Mouse (Mus musculus) frontal cortex, postnatal 36 days (tissue): ENCODE data around the gene Dock8.

ENCODE experiments used
- DNase-seq, 2 experiments: peaks; one replicate each; pipeline ENCODE4 v3.0.0; 2022; ENCODE audit warnings: low spot score in 2 of 2

The Dock8 gene

DNA sequence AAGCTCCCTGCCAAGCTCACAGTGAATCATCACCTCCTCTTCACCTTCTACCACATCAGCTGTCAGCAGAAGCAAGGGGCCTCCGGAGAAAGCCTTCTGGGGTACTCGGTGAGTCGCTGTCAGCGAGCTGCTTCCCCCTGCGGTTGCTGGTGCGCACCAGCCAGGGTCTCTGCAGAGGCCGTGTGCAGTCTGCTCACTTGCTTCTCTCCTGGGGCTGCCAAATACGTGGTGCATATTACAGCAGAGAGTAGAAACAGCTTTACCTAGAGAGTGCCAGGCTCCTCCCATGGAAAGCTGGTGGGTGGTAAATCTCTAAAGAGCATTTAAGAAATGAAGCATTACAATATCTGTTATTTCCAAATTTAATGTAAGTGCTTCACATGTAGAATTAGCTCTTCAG lies 123.1 kb downstream of the Dock8 start:
- peak in 1 of 2 experiments; percentile 8 for DNase-seq

DNA sequence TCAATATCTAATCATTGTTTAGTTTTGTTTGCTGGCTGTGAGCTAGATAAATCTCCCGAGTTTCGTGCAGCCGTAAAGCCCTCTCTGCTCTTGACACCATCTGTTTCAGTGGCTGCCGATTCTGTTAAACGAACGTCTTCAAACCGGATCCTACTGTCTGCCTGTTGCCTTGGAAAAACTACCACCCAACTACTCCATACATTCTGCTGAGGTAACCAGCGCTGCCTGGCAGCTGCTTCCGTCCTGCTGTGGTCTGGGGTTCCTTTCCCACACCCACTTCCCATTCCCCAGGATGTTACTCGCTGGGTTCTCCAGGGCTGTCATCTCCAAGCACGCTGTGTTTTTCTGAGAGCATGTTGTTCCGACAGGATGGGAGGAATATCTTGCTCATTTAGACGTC lies 123.7 kb downstream of the Dock8 start:
- DNase-seq: peak in 1 of 2 experiments; percentile 16

DNA sequence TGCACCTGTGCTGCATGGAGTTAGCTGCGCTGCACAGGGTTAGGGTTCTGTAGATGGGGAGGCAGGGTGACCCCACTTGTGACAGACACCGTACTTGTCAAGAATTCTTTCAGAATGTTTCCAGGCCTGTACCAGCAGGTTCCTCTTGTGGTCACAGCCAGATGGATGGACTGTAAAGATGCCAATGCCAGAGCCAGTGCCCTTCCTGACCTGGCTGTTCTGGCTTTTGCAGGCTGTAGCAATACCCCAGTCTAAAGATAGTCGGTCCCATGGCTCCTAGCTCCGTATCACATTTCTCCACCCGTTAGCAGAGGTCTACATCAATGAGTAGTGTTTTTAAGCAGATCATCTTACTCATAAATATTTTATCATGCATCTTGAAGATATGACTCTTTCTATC lies 124.1 kb downstream of the Dock8 start:
- no peak for DNase-seq

DNA sequence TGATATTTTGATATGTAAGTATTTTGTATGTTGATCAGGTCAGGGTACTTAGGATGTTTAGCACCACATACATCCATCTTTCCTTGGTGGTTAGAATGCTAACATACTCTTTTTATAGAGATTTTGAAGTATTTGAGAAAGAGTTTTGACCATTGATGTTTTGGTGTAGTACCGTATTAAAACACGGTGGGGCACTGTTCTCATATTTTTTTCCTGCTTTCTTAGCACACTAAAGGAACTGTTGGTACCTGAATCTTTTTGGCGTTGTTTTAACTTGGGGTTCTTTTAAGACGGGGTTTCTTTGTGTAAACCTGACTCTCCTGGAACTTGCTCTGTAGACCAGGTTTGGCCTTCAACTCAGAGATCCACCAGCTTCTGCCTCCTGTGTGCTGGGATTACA lies 133.0 kb downstream of the Dock8 start:
- DNase-seq: peak in 1 of 2 experiments; percentile 63

DNA sequence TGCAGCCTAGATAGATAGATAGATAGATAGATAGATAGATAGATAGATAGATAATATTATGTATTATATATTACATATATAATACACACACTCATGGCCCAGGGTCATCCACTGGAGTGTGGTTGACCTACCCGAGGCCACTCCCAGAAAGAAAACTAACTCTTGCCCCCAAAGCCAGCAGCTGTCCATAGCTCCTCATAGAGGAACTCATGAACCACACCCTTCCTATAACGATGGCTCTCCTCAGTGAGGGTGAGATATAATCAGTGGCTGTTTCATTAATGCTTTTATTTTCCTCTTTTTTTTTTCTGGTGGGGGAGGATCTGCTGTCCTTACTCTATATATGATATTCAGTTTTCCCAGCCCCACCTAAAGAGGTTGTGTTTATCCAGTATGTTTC lies 134.6 kb downstream of the Dock8 start:
- no peak for DNase-seq

DNA sequence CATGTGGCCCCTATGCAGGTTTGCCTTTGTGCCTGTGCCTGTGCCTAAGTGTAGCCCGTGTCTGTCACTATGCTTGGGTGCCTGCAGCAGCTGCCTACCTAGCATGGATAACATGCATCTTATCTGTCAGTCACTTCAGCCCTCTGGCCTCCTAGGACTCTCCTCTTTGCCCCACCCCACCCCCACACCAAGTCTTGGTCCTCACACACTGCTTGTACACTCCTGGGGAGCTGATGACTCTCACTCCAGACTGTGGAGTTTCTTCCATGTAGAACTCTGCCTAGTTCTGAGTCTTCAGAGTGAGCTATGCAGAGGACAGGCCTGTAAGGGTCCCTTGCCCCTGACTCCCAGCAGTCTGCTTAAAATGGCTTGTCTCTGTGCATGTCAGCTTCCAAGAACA lies 136.8 kb downstream of the Dock8 start:
- DNase-seq: no peak

DNA sequence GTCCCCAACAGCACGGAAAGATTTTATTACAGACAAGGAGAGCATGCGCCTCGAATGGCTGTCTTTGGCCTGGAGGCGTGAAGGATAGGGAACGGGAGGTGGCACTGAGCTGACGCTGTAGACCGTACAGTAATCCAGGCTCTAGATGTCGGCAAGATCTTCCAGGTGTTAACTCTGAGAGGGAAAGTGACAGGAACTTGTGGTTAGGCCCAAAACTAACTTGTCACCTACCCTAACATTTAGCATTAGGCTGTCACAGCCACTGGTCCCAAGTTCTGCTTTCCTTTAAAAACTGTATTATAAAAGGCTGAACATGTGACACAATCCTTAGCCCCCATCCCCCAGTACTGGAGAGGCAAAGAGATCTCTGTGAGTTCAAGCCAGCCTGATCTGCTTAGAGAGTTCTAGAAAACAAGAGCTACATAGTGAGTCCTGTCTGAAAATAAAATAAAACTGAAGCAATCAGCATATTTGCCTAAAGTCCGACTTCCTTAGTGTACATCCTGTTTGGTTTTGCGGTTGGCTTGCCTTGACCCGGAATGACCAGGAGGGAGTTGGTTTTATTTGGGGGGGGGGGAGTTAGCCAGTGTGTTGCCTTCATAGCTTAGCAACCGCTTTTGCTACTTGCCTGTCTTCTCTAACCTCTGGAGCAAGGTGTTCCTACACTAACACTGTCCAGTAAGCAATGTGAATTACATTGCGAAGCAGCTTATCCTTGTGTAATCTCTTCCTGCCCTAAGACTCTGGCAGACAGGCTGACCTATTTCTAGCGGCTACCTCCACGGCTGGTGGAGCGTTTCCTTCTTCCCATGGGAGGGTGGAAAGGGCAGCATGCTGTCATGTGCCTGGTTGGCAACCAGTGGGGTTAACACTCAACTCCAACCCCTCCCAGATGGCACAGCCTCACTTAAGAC lies 138.8 kb downstream of the Dock8 start:
- DNase-seq: no peak

DNA sequence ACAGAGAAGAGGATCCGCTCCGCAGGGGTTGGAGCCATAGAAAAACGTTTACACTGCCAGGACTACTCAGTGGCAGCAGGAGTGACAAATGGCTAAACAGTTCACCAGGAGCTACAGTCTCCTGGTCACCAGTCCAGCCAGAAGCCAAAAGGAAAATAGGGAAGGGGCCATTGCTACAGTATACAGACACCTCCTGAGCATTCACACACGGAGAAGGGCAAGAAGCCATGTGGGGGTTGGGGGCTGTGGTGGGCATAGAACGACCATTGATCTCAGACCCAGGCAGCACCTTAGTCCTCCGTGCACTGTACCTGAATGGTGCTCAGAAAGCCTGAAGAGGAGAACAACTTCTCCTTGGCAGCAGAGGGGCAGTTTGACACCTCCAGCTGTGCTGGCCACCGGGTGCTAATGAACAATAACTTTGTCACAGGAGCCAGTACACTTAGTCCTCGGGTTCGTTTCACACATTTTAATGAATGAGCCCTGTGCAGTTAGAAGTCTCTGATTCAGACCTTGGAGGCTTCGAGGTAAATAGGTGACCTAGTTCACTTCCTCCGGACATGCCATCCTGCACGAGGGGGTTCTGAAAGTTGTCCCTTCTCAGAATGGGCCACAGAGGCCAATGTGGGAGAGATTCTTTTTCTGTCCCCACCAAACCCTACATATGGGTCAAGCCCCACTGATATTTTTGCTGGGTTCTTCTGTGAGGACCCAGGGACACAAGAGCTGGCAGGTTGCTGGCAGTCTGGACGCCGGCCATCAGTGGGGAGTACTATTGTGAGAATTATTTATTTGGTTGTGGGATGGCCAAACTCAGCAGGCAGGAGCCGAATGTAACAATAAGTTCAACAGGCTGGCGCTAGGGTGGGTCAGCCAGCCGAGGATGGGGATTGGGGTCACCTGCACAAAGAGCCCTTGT lies 145.0 kb downstream of the Dock8 start:
- peak in 1 of 2 experiments; percentile 58 for DNase-seq

DNA sequence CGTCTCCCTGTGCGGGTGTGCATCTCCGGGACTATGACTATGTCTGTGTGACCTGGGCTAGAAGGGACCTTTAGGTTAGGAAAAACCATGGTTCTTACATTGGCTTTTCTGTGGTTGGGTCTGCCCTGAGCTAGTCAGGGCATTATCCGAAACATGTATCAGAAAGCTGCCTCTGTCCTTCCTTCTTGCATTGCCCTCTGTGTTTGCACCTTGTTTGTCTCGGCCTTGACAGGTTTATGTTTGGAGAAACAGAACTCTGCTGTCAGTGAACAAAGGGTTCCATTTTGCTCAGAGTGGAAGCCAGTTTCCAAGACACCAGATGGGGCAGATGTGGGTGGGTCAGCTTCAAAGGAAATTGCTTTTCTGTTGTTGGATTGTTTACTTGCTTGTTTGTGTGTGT lies 145.8 kb downstream of the Dock8 start:
- DNase-seq: no peak

DNA sequence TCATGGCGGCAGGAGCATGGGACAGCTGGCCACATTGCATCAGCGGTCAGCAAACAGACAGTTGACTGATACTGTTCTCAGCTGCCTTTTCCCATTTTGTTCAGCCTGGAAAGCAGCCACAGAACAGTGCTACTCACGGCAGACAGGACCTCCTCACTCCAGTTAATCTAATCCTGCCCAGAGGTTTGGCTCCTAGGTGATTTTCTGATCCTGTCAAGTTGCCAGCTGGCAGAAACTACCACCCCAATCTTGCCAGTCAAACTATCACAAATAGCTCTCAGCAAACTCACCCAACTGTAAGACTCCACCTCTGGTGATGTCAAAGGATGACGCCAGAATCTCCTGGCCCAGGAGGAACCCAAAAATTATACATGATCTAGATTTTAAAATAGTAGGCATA lies 146.8 kb downstream of the Dock8 start:
- DNase-seq: no peak

DNA sequence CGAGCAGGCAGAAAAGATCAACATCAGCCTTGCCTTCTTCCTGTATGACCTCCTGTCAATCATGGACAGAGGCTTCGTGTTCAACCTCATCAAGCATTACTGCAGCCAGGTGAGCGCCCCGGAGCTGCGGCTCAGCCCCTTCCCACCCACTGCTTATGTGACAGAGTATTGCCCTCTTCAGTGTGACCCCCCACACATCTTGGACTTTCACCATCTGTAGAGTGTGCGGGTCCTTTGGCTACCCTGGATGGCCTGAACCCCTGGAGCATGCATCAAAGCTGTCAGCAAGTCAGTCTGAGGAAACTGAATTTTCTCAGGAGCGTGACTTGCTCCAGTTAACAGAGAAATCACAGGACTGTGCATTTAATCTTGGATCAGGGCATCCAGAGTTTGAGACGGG lies 150.5 kb downstream of the Dock8 start:
- no peak for DNase-seq

DNA sequence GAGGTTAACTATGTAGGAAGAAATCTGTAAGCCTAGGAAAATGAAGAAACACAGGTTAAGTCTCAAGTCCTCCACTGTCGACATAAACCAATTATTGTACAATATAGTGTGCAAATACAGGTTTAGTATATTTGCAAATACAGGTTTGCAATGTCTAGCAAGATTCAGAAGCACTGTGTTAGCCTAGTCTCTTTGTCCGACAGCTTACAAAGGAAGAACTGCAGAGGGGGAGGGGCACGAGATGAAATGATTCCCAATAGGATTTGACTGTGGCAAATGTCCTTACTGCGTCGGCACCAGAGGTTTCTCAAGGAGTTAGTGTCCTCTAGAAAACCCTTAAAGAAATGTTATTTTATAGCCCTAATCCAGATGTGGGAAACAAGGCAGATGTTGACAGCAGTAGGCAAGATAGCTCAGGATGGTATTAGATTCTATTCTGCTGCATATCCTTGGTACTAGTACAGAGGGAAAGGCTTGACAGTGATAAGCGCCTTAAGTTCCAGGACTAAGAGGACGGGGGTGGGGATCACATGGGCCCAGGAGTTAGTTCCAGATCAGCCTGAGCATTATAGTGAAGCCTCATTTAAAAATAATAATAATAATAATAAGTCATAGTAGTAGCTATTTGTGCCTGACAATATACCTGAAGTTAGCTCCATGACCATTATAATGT lies 155.3 kb downstream of the Dock8 start:
- no peak for DNase-seq

DNA sequence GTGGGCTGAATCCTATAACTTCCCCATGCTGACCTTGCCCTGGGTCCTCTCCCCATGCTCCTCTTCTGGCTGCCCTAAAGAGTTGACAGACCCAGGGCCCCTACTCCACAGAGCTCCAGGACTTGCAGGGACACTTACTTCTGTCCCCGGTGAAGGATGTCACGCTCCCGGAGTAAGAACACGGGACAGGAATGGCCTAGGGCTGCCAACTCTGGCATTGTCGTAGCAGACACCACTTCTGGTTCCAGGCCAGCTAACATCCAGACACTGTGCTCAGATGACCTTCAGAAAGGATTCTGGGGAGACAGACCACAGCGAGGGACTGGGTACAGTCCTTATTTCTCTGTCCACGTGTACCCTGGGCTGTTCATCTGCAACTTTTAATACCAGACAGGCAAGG lies 155.9 kb downstream of the Dock8 start:
- DNase-seq: no peak

DNA sequence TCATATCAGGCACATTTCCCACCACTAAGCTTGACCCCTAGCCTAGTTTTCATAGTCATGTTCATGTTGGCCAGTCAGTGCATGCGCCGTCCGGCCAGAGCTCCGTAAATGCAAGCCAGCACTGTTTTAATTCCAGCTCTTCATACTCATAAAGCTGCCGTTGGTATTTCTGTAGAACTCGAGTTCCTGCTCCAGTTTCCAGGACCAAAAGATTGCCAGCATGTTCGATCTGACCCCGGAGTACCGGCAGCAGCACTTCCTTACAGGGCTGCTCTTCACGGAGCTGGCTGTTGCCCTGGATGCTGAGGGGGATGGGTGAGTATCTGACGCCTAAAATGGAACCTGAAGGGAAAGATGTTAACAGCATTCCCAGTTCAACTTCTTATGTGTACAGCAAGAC lies 156.4 kb downstream of the Dock8 start:
- no peak for DNase-seq

DNA sequence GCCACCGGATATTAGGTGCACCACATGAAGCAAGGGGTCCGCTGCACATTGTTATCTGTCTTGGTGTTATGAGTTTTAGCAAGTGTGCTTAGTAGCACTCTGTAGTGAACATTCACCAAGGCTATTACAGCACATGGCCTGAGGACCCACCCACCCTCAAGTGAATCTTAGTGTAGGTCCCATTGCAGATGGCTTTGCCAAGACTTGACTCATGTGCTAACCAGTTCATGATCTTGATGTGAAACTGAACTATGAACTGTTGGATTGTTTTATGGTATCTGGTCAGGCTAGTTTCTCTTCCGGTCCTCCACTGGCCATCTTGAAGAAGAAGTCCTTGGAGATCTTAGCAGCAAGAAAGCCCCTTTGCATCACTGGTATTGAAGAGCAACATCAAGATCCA lies 162.9 kb downstream of the Dock8 start:
- DNase-seq: no peak

DNA sequence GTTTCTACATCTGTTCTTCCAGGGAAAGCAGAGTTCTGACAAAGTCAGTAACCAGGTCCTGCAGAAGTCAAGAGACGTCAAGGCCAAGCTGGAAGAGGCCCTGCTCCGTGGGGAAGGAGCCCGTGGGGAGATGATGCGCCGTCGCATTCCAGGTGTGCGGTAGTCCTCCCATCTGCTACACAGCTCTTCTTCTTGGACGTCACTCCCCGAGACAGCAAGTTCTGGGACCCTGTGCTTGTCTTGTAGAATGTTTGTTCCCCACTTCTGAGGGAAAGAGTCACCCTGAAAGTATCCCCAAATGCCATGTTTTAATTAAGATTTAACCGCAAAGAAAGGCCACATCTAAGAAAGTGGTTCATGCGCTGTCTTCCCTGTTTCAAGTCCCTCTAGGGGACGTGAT lies 164.1 kb downstream of the Dock8 start:
- DNase-seq: no peak

DNA sequence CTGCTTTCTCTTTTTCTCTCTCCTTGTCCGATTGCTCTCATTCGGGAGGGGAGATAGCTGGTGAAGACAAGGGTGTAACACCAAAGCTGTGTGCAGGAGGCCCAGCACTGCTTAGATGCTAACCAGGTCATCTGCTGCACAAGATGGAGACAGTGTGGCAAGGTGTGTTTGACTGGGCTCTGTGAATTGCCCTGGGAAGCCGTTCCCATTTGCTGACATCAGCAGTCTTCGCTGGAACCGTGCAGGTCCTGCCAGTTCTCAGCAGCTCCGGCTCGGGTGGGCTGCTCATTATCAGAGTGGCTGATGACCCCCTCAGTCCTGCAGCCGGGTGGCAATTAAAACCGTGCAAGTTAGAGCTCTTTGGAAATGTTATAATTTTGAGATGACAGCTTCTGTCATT lies 167.1 kb downstream of the Dock8 start:
- DNase-seq: no peak

DNA sequence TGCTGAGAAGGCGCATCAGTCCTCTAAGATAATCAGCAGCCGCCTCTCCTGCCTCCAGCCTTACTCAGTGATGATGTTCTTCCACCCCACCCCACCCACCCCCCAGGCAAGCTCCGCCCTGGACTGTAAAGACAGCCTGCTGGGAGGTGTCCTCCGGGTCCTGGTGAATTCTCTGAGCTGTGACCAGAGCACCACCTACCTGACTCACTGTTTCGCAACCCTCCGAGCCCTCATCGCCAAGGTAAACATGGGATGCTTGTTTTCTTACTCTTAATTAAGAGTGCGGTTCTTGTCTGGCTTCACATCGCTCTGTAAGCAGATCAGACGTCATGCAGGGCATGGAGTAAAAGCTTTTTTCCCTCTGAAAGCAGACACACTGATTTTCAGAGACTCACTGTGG lies 172.1 kb downstream of the Dock8 start:
- DNase-seq: no peak

DNA sequence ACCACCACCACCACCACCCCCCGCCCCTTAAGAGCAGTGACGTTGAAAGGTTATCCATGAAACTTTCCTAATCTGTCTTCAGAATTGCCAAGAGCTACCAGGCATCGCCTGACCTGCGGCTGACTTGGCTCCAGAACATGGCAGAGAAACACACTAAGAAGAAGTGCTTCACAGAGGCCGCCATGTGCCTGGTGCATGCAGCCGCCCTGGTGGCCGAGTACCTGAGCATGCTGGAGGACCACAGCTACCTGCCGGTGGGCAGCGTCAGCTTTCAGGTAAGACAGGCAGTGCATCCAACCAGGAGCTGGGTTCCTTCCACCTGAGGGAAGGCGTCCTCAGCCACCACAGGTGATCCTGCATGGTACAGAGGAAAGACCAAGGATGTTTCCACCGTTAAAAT lies 177.4 kb downstream of the Dock8 start:
- no peak for DNase-seq

DNA sequence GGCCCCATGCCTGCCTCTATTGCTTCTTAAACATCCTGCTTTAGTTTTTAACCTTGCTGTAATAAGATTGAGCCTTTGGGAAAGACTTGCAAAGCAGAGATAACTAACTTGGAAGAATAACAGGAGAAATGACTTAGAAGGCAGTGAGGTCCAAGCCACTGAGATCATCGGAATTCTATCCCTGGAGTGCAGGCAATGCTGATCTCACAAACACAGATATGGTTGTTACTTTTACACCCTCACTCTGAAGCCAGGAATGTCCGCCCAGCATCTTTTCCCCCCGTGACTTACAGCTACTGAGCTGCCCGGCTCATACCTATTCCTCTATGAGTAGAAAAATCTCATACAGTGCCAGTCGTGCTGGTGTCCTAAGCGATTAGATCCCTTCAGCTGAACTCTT lies 180.7 kb downstream of the Dock8 start:
- DNase-seq: no peak

DNA sequence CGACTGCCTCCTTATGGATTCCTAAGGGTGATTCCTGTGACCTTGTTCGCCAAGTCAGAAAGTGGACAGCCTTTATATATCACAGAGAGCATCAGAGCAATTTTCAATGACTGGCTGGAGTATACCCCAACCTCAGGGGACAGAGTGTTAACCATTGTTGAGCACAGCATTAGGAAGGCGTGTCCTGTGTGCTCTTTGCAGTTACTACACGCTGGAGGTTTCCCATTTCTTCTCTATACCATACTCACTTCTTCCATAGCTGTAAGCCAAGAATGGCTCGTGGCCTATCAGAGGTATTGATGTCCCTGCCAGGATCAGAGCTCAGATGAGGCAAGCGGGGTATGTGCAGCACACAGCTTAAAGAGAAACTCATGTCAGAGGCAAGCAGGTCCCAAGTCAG lies 181.2 kb downstream of the Dock8 start:
- no peak for DNase-seq

DNA sequence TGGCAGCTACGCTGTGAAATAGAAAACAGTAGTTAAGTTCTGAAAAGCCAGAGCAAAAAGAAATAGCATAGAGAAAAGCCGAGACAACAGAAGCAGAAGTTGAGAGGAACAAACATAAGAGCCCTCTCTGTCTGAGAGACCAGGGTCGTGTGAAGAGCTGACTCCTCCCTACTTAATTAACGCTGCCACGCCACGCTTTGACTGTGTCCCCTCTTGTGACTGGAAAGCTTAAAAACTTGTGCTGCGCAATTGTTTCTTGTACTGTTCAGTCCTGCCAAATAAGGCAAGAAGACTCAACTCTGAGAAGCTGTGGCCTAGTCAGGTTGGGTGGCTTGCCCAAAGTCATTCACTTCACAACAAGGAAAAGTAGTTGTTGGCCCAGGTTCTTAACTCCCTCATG lies 184.7 kb downstream of the Dock8 start:
- DNase-seq: no peak
